In genomic region chr6:142503601-142504000, GRCm38 (mm10) we compare ENCODE assay signal across 18 mouse cellular contexts. TPM values are rescaled to one million over a fixed set of nuclear protein-coding genes. Genes with fewer than 3 reads are reported as not detected.
A peak's percentile ranks its signal among the peaks of the same experiment; 100 is the strongest.
DNase-seq lines count a peak whose midpoint lies in the region; ATAC-seq and TF ChIP-seq lines count a peak whose summit lies in the region.
"Had no signal": no experiment of that assay in that cellular context is flagged by ENCODE, and none has a peak within 500 bp of the region (broad histone marks: within the 10 kb centered on the region; RNA-seq: fewer than 3 reads in every experiment).

No protein-coding gene starts in this region.

- DNase-seq in forebrain, embryonic 14.5 days (ENCODE audit: low spot score) = no peak
- no peak for DNase-seq in forebrain, postnatal 0 days
- DNase-seq in kidney, adult 18-20 months = peak; percentile 44
- no peak for DNase-seq in kidney, adult 9 months
- DNase-seq in ES-CJ7 (ENCODE audit: low read depth, low spot score) = peak; percentile 56
- DNase-seq in hindbrain, postnatal 0 days (ENCODE audit: low spot score) = no peak
- DNase-seq in left cerebral cortex, postnatal 36 days (ENCODE audit: low spot score in 2 of 2) = no peak
- DNase-seq in adrenal gland, postnatal 10 days = no peak
- DNase-seq: adrenal gland, postnatal 25 days; cerebellum, postnatal 14 days; gastrocnemius, postnatal 25 days; liver, embryonic 13.5 days; lung, postnatal 14 days; right cerebral cortex, postnatal 4 days had no signal

- peaks cover 12% of the 10 kb centered on the region for H3K4me1 ChIP-seq in forebrain, embryonic 14.5 days (ENCODE audit: control insufficient read depth, insufficient read depth, low read length)
- 0 out of 2 replicates have a peak, but pooled peaks cover 4% of the 10 kb centered on the region for H3K4me1 ChIP-seq in forebrain, postnatal 0 days (ENCODE audit: insufficient read depth)
- H3K4me1 ChIP-seq in hindbrain, postnatal 0 days (ENCODE audit: insufficient read depth, low read length) = peaks cover 5% of the 10 kb centered on the region; the same call in 1 of the 2 replicates

- WGBS in forebrain, embryonic 14.5 days = 60% methylated on average over 8 of the region's 8 CpGs
- WGBS in forebrain, postnatal 0 days = 61% methylated on average over 8 of the region's 8 CpGs
- WGBS in hindbrain, postnatal 0 days = 77% methylated on average over 8 of the region's 8 CpGs

- no peak overlapping the region for H3K27ac ChIP-seq in forebrain, embryonic 14.5 days (ENCODE audit: low read depth, low read length)
- H3K27ac ChIP-seq in forebrain, postnatal 0 days (ENCODE audit: low read depth, low read length) = no peak overlapping the region
- H3K27ac ChIP-seq in hindbrain, postnatal 0 days = 0 out of 2 replicates have a peak overlapping the region, but pooled peaks have one; percentile 26
- H3K27ac ChIP-seq: liver, embryonic 13.5 days had no signal

- no peak for ATAC-seq in forebrain, embryonic 14.5 days
- ATAC-seq in forebrain, postnatal 0 days = no peak
- no peak for ATAC-seq in hindbrain, postnatal 0 days
- ATAC-seq: forebrain, embryonic 16.5 days had no signal

- H3K27me3 ChIP-seq in forebrain, embryonic 14.5 days (replicated peaks; ENCODE audit: control insufficient read depth, insufficient read depth, low read length) = no peaks in the 10 kb centered on the region
- no peaks in the 10 kb centered on the region for H3K27me3 ChIP-seq in forebrain, postnatal 0 days (ENCODE audit: insufficient read depth, low read length)
- no peaks in the 10 kb centered on the region for H3K27me3 ChIP-seq in hindbrain, postnatal 0 days (ENCODE audit: insufficient read depth, low read length)

- peaks cover 37% of the 10 kb centered on the region for H3K36me3 ChIP-seq in forebrain, embryonic 14.5 days (ENCODE audit: control insufficient read depth, insufficient read depth, low read length)
- H3K36me3 ChIP-seq in forebrain, postnatal 0 days (ENCODE audit: insufficient read depth) = peaks cover 18% of the 10 kb centered on the region
- H3K36me3 ChIP-seq in hindbrain, postnatal 0 days (ENCODE audit: insufficient read depth, low read length) = no peaks in the 10 kb centered on the region; the same call in 1 of the 2 replicates
- H3K36me3 ChIP-seq: liver, embryonic 13.5 days had no signal

- no peak overlapping the region for H3K9ac ChIP-seq in forebrain, embryonic 14.5 days (ENCODE audit: low read length)
- H3K9ac ChIP-seq in forebrain, postnatal 0 days = no peak overlapping the region
- no peak overlapping the region for H3K9ac ChIP-seq in hindbrain, postnatal 0 days (replicated peaks; ENCODE audit: low read length)
- H3K9ac ChIP-seq: liver, embryonic 13.5 days had no signal

- TF ChIP-seq CTCF in forebrain, postnatal 0 days (IDR thresholded peaks at IDR 0.05; ENCODE audit: low read depth) = no peak
- TF ChIP-seq CTCF in hindbrain, postnatal 0 days (IDR thresholded peaks at IDR 0.05; ENCODE audit: low read depth) = no peak

- no peaks in the 10 kb centered on the region for H3K9me3 ChIP-seq in forebrain, embryonic 14.5 days (replicated peaks; ENCODE audit: control insufficient read depth, low read length)
- H3K9me3 ChIP-seq in forebrain, postnatal 0 days (ENCODE audit: low read length) = no peaks in the 10 kb centered on the region
- H3K9me3 ChIP-seq in hindbrain, postnatal 0 days (ENCODE audit: low read length) = no peaks in the 10 kb centered on the region
- H3K9me3 ChIP-seq: liver, embryonic 13.5 days; midbrain, embryonic 10.5 days had no signal

- intact Hi-C loops in left cerebral cortex, postnatal 36 days (cut with DNase I) = no loop called here

- H3K4me2 ChIP-seq in forebrain, embryonic 14.5 days (ENCODE audit: low read length) = 0 out of 2 replicates have a peak overlapping the region, but pooled peaks have one; percentile 22
- H3K4me2 ChIP-seq in forebrain, postnatal 0 days (ENCODE audit: low read depth) = no peak overlapping the region
- H3K4me2 ChIP-seq in hindbrain, postnatal 0 days (ENCODE audit: low read depth, low read length) = no peak overlapping the region; the same call in 1 of the 2 replicates
- H3K4me2 ChIP-seq: liver, embryonic 13.5 days had no signal

- no peak overlapping the region for H3K4me3 ChIP-seq in forebrain, embryonic 14.5 days (ENCODE audit: low read depth, low read length)
- no peak overlapping the region for H3K4me3 ChIP-seq in forebrain, postnatal 0 days (ENCODE audit: low read depth, low read length)
- no peak overlapping the region for H3K4me3 ChIP-seq in hindbrain, postnatal 0 days (ENCODE audit: low read length)
- H3K4me3 ChIP-seq: liver, embryonic 13.5 days; midbrain, embryonic 10.5 days had no signal

RNA-seq across cellular contexts. Expression of gene Ldhb, which starts 4.2 kb away (rescaled TPM):
- polyA plus RNA-seq in forebrain, embryonic 14.5 days (2014; fragmentation: Nextera tagmentation; extraction: Ambion mirVana) = 544 and 576 TPM in 2 replicates
- total RNA-seq in forebrain, postnatal 0 days (2014; rRNA removed) = 158 and 164 TPM in 2 replicates
- 426 and 454 TPM in 2 replicates for polyA plus RNA-seq in forebrain, postnatal 0 days (2015; fragmentation: Nextera tagmentation; extraction: Ambion mirVana)
- total RNA-seq in hindbrain, postnatal 0 days (2014; rRNA removed) = 201 and 230 TPM in 2 replicates
- 663 and 664 TPM in 2 replicates for polyA plus RNA-seq in hindbrain, postnatal 0 days (2015; fragmentation: Nextera tagmentation; extraction: Ambion mirVana)
- 100 to 1,000 TPM; 783 to 917 TPM for total RNA-seq in left cerebral cortex, postnatal 36 days (2021)
- total RNA-seq in adrenal gland, postnatal 10 days (2021) = 100 to 1,000 TPM; 483 to 579 TPM

RNA-seq across cellular contexts. Expression of gene Gys2, which starts 30.7 kb away (rescaled TPM):
- not detected in 2 replicates for polyA plus RNA-seq in forebrain, embryonic 14.5 days (2014; fragmentation: Nextera tagmentation; extraction: Ambion mirVana)
- not detected in 2 replicates for total RNA-seq in forebrain, postnatal 0 days (2014; rRNA removed)
- polyA plus RNA-seq in forebrain, postnatal 0 days (2015; fragmentation: Nextera tagmentation; extraction: Ambion mirVana) = 0.23 TPM in 1 of 2 replicates, not detected in the other
- total RNA-seq in hindbrain, postnatal 0 days (2014; rRNA removed) = 0.10 and 0.18 TPM in 2 replicates
- polyA plus RNA-seq in hindbrain, postnatal 0 days (2015; fragmentation: Nextera tagmentation; extraction: Ambion mirVana) = 0.38 TPM in 1 of 2 replicates, not detected in the other
- total RNA-seq in left cerebral cortex, postnatal 36 days (2021) = not detected
- 10 to 100 TPM in 1 of 2 experiments, 1 to 10 TPM in 1; 9.9 to 42.7 TPM for total RNA-seq in adrenal gland, postnatal 10 days (2021)
- total RNA-seq: gastrocnemius, postnatal 25 days; hematopoietic stem cell, adult 5-6 weeks had no signal
- polyA plus RNA-seq: embryonic facial prominence, embryonic 14.5 days; forebrain, embryonic 16.5 days had no signal

Comparison
In these comparisons a context has a peak if more than half of its experiments do, and no peak if none do; other contexts are left out.
1. DNase-seq: peak in kidney, adult 18-20 months (single experiment) and ES-CJ7 (single experiment); none in forebrain, embryonic 14.5 days (single experiment), forebrain, postnatal 0 days (single experiment), kidney, adult 9 months (single experiment), hindbrain, postnatal 0 days (single experiment), left cerebral cortex, postnatal 36 days (0 of 2) and adrenal gland, postnatal 10 days (single experiment).